Mouse (Mus musculus) CH12.LX (cell line): ENCODE data around the gene Nhp2. TPM values are rescaled to one million over a fixed set of nuclear protein-coding genes. Genes with fewer than 3 reads are reported as not detected.
"Not testable (repeated sequence)": the region's sequence is repeated elsewhere in the genome, so short reads cannot be mapped to it uniquely, and the experiment has no call there.

Source experiments
- DNase-seq: peaks from one replicate; pipeline ENCODE4 v3.0.0-alpha.2; 2013; ENCODE audit errors: extremely low read depth
- H3K27ac ChIP-seq: 2 replicates; pipeline ENCODE4 v1.5.1; 2012; ENCODE audit warnings: low read depth, mild to moderate bottlenecking, control low read depth, moderate library complexity; ENCODE audit not compliant: insufficient read depth
- H3K27me3 ChIP-seq: replicated peaks from 2 replicates; pipeline ENCODE3; 2012; ENCODE audit warnings: inconsistent platforms
- H3K36me3 ChIP-seq, 2 experiments: replicated peaks in 1 of 2; 2 replicates each; pipeline versions ENCODE3 to v1.6.1; 2012; ENCODE audit warnings: inconsistent platforms in 1 of 2, low read length in 1 of 2, mild to moderate bottlenecking in 1 of 2, mixed read lengths in 1 of 2, moderate library complexity in 1 of 2; ENCODE audit not compliant: control insufficient read depth in 1 of 2, insufficient read depth in 1 of 2
- H3K4me1 ChIP-seq, 2 experiments: 2 replicates each; pipeline ENCODE4 v1.6.1; 2012; ENCODE audit warnings: inconsistent platforms in 1 of 2, moderate library complexity in 1 of 2; ENCODE audit not compliant: insufficient read depth in 2 of 2, control insufficient read depth in 1 of 2
- H3K4me2 ChIP-seq: 2 replicates; pipeline ENCODE4 v1.6.1; 2012; ENCODE audit warnings: low read depth, mild to moderate bottlenecking, control low read depth; ENCODE audit not compliant: poor library complexity, insufficient read depth, severe bottlenecking
- H3K4me3 ChIP-seq, 3 experiments: fragments of 150-350 bp in 1 of 3; sonication (generic) in 1 of 3; replicated peaks in 1 of 3; 2 replicates each; pipeline versions ENCODE3 to v1.5.1; 2011 to 2012; ENCODE audit warnings: low read depth in 2 of 3, low read length in 2 of 3, mild to moderate bottlenecking in 2 of 3, moderate library complexity in 2 of 3, control low read depth in 1 of 3, improper control_type of control experiment in 1 of 3, inconsistent platforms in 1 of 3, mixed read lengths in 1 of 3; ENCODE audit not compliant: poor library complexity in 1 of 3
- H3K79me2 ChIP-seq: replicated peaks from 2 replicates; pipeline ENCODE4 v1.6.1; 2012; ENCODE audit warnings: mild to moderate bottlenecking, moderate library complexity; ENCODE audit not compliant: control insufficient read depth, poor library complexity, insufficient read depth, severe bottlenecking; ENCODE audit errors: extremely low read depth
- H3K9ac ChIP-seq: 2 replicates; pipeline ENCODE4 v1.6.1; 2012; ENCODE audit warnings: low read depth, mild to moderate bottlenecking, control low read depth, moderate library complexity; ENCODE audit not compliant: insufficient read depth
- H3K9me3 ChIP-seq: replicated peaks from 2 replicates; pipeline ENCODE3; 2012; ENCODE audit warnings: low read length, inconsistent platforms, mixed read lengths
- BHLHE40 ChIP-seq: IDR thresholded peaks from 2 replicates; pipeline ENCODE4 v1.6.1; 2011; ENCODE audit warnings: mild to moderate bottlenecking, low read depth, low read length, improper control_type of control experiment
- CHD1 ChIP-seq: IDR thresholded peaks from 2 replicates; pipeline ENCODE4 v1.6.1; 2012; ENCODE audit warnings: low read depth, low read length, improper control_type of control experiment, inconsistent platforms
- CHD2 ChIP-seq: IDR thresholded peaks from 2 replicates; pipeline ENCODE4 v1.6.1; 2011; ENCODE audit warnings: low read length, improper control_type of control experiment
- CTCF ChIP-seq, 2 experiments: IDR thresholded peaks in 1 of 2; conservative IDR thresholded peaks in 1 of 2; 2 replicates each; pipeline ENCODE4 v1.5.1; 2011 to 2012; ENCODE audit warnings: low read depth in 2 of 2, low read length in 2 of 2, improper control_type of control experiment in 1 of 2, inconsistent platforms in 1 of 2, mild to moderate bottlenecking in 1 of 2, moderate library complexity in 1 of 2
- ELF1 ChIP-seq: IDR thresholded peaks from 2 replicates; pipeline ENCODE4 v1.6.1; 2014; ENCODE audit warnings: low read depth, mild to moderate bottlenecking, inconsistent platforms, low read length, improper control_type of control experiment
- ETS1 ChIP-seq: conservative IDR thresholded peaks from 2 replicates; pipeline ENCODE4 v1.6.1; 2012; ENCODE audit warnings: low read depth, mild to moderate bottlenecking, inconsistent platforms, low read length, improper control_type of control experiment, moderate library complexity
- IRF4 ChIP-seq: IDR thresholded peaks from 2 replicates; pipeline ENCODE4 v1.6.1; 2014; ENCODE audit warnings: low read depth, mild to moderate bottlenecking, inconsistent platforms, low read length, improper control_type of control experiment
- JUN ChIP-seq: IDR thresholded peaks from 2 replicates; pipeline ENCODE4 v1.6.1; 2011; ENCODE audit warnings: low read depth, mild to moderate bottlenecking, low read length, improper control_type of control experiment, moderate library complexity; ENCODE audit not compliant: insufficient read depth
- MAFK ChIP-seq: IDR thresholded peaks from 2 replicates; pipeline ENCODE4 v1.6.1; 2011; ENCODE audit warnings: low read length, improper control_type of control experiment; ENCODE audit not compliant: insufficient replicate concordance
- MAZ ChIP-seq: IDR thresholded peaks from 2 replicates; pipeline ENCODE4 v1.6.1; 2012; ENCODE audit warnings: low read depth, mild to moderate bottlenecking, inconsistent platforms, low read length, improper control_type of control experiment, moderate library complexity
- MEF2A ChIP-seq: IDR thresholded peaks from 2 replicates; pipeline ENCODE4 v1.6.1; 2014; ENCODE audit warnings: low read depth, mild to moderate bottlenecking, inconsistent platforms, low read length, improper control_type of control experiment, borderline replicate concordance
- MXI1 ChIP-seq: IDR thresholded peaks from 2 replicates; pipeline ENCODE4 v1.6.1; 2011; ENCODE audit warnings: mild to moderate bottlenecking, low read depth, low read length, improper control_type of control experiment
- MYC ChIP-seq: IDR thresholded peaks from 2 replicates; pipeline ENCODE4 v1.6.1; 2011; ENCODE audit warnings: low read depth, mild to moderate bottlenecking, improper control_type of control experiment, low read length
- NRF1 ChIP-seq: IDR thresholded peaks from 2 replicates; pipeline ENCODE4 v1.6.1; 2014; ENCODE audit warnings: low read depth, mild to moderate bottlenecking, inconsistent platforms, low read length, improper control_type of control experiment, moderate library complexity
- POLR2AphosphoS2 ChIP-seq: IDR thresholded peaks from 2 replicates; pipeline ENCODE4 v1.6.1; 2011; ENCODE audit warnings: low read depth, low read length, improper control_type of control experiment
- RAD21 ChIP-seq: IDR thresholded peaks from 2 replicates; pipeline ENCODE4 v1.6.1; 2011; ENCODE audit warnings: low read depth, mild to moderate bottlenecking, low read length, improper control_type of control experiment, moderate library complexity
- RCOR1 ChIP-seq: conservative IDR thresholded peaks from 2 replicates; pipeline ENCODE4 v1.6.1; 2012; ENCODE audit warnings: low read depth, mild to moderate bottlenecking, inconsistent platforms, low read length, improper control_type of control experiment
- SMC3 ChIP-seq: IDR thresholded peaks from 2 replicates; pipeline ENCODE4 v1.6.1; 2011; ENCODE audit warnings: low read depth, low read length, improper control_type of control experiment
- UBTF ChIP-seq: IDR thresholded peaks from 2 replicates; pipeline ENCODE4 v1.6.1; 2012; ENCODE audit warnings: low read depth, mild to moderate bottlenecking, inconsistent platforms, low read length, improper control_type of control experiment, moderate library complexity
- USF1 ChIP-seq: IDR thresholded peaks from 2 replicates; pipeline ENCODE4 v1.6.1; 2014; ENCODE audit warnings: low read depth, mild to moderate bottlenecking, inconsistent platforms, low read length, improper control_type of control experiment
- USF2 ChIP-seq: conservative IDR thresholded peaks from 2 replicates; pipeline ENCODE4 v1.6.1; 2011; ENCODE audit warnings: low read depth, low read length, improper control_type of control experiment
- ZC3H11A ChIP-seq: IDR thresholded peaks from 2 replicates; pipeline ENCODE4 v1.6.1; 2012; ENCODE audit warnings: low read depth, mild to moderate bottlenecking, inconsistent platforms, low read length, improper control_type of control experiment
- dilution Hi-C: fragments of 300-500 bp; cut with MboI; formaldehyde crosslinking; loops from 2 replicates; pipeline ENCODE4 v1.14.3; 2020; ENCODE audit warnings: low sequenced_read_pairs; ENCODE audit not compliant: extremely low pct_unique_long_range_greater_than_20kb, extremely low pct_ligation_motif_present
- in situ Hi-C: fragments of 300-500 bp; cut with MboI; formaldehyde crosslinking; loops from 3 replicates; pipeline ENCODE4 v1.14.3; 2019; ENCODE audit warnings: low sequenced_read_pairs, low pct_ligation_motif_present, low pct_unique_long_range_greater_than_20kb, mixed read lengths
- polyA plus RNA-seq: library from polyadenylated mRNA; unstranded; fragments of >175 nt; gene quantifications from 2 replicates; pipeline ENCODE4 v1.2.1, GENCODE M21; 2012; ENCODE audit warnings: low read depth; ENCODE audit not compliant: insufficient read length
- total RNA-seq, 2 experiments: library from RNA; depleted of rRNA; stranded (reverse); fragments of 300-350 nt in 1 of 2; fragments of >200 nt in 1 of 2; gene quantifications; 2 replicates each; pipeline ENCODE4 v1.2.3; 2012 to 2014

The Nhp2 gene
- total and polyA plus RNA-seq, 3 experiments, result 489 to 847 (median 722) TPM

- H3K9me3 ChIP-seq, result no peaks in the 10 kb centered on the region
- dilution Hi-C loops (no loop called here), in situ Hi-C loops (no loop called here)
- H3K4me2 ChIP-seq, result no peak overlapping the region
- H3K4me3 ChIP-seq, result no peak overlapping the region
- TF ChIP-seq MEF2A, result no peak
- no peak for TF ChIP-seq CHD1
- TF ChIP-seq UBTF, result no peak
- TF ChIP-seq CTCF (conservative IDR thresholded peaks at IDR 0.05 in 1 of 2, IDR thresholded peaks at IDR 0.05 in 1 of 2; ENCODE audit: low read depth in 2 of 2, low read length in 2 of 2), result no peak
- TF ChIP-seq JUN, result no peak
- TF ChIP-seq BHLHE40, result no peak
- peaks cover 25 to 65% of the 10 kb centered on the region in 2 experiments for H3K36me3 ChIP-seq
- H3K4me1 ChIP-seq, result peaks cover 3 to 41% of the 10 kb centered on the region in 2 experiments; a peak in 2 of 4 replicates
- no peak for DNase-seq
- no peak overlapping the region for H3K27ac ChIP-seq
- no peak overlapping the region for H3K9ac ChIP-seq
- H3K27me3 ChIP-seq, result no peaks in the 10 kb centered on the region
- peaks cover 9% of the 10 kb centered on the region; the same call in 1 of the 2 replicates for H3K79me2 ChIP-seq
These were observed 12.7 kb downstream of the Nhp2 start for GRCm38 (mm10) chr11:51632130-51632753.

- H3K79me2 ChIP-seq, H3K4me2 ChIP-seq, H3K9me3 ChIP-seq, H3K9ac ChIP-seq, H3K27ac ChIP-seq, in situ Hi-C loops, dilution Hi-C loops, DNase-seq, H3K27me3 ChIP-seq, H3K4me3 ChIP-seq: not testable (repeated sequence)
- H3K36me3 ChIP-seq, result peaks cover 17 to 56% of the 10 kb centered on the region in 2 experiments
- H3K4me1 ChIP-seq, result peaks cover 3 to 49% of the 10 kb centered on the region in 2 experiments; a peak in 2 of 4 replicates
These were observed 13.7 kb downstream of the Nhp2 start for GRCm38 (mm10) chr11:51633200-51633599.

GRCm38 (mm10) chr11:51633721-51634120 lies 14.2 kb downstream of the Nhp2 start:
- peaks cover 3 to 54% of the 10 kb centered on the region in 2 experiments; a peak in 2 of 4 replicates for H3K4me1 ChIP-seq

More at GRCm38 (mm10) chr11:51633721-51634120, 14.2 kb downstream of the Nhp2 start:
- no peaks in the 10 kb centered on the region for H3K27me3 ChIP-seq
- no peak for DNase-seq
- peaks cover 14 to 52% of the 10 kb centered on the region in 2 experiments for H3K36me3 ChIP-seq
- no peak overlapping the region for H3K27ac ChIP-seq
- H3K4me3 ChIP-seq, result no peak overlapping the region
- no peaks in the 10 kb centered on the region for H3K9me3 ChIP-seq
- dilution Hi-C loops, result no loop called here
- H3K9ac ChIP-seq, result no peak overlapping the region
- H3K4me2 ChIP-seq, result no peak overlapping the region
- TF ChIP-seq UBTF, result no peak
- TF ChIP-seq ETS1, result no peak
- TF ChIP-seq JUN, result no peak
- no peak for TF ChIP-seq SMC3
- no peak for TF ChIP-seq MAZ
- no peak for TF ChIP-seq MXI1
- no peak for TF ChIP-seq NRF1
- no peak for TF ChIP-seq MAFK
- no peak for TF ChIP-seq IRF4
- no peak for TF ChIP-seq POLR2AphosphoS2
- no peak for TF ChIP-seq CHD2
- TF ChIP-seq USF2, result no peak
- no peak for TF ChIP-seq ELF1
- no peak for TF ChIP-seq ZC3H11A
- no peak for TF ChIP-seq RAD21
- TF ChIP-seq USF1, result no peak
- no peak for TF ChIP-seq CTCF (conservative IDR thresholded peaks at IDR 0.05 in 1 of 2, IDR thresholded peaks at IDR 0.05 in 1 of 2; ENCODE audit: low read depth in 2 of 2, low read length in 2 of 2)
- no peak for TF ChIP-seq MYC
- TF ChIP-seq RCOR1, result no peak
- no peak for TF ChIP-seq CHD1
- peaks cover 9% of the 10 kb centered on the region; the same call in 1 of the 2 replicates for H3K79me2 ChIP-seq
- in situ Hi-C loops, result no loop called here
